Mouse (Mus musculus) ES-E14 (cell line): ENCODE measurements around the gene Thada. TPM values are rescaled to one million over a fixed set of nuclear protein-coding genes. Genes with fewer than 3 reads are reported as not detected.

Experiments used
- DNase-seq: peaks from one replicate; pipeline ENCODE4 v3.0.0-alpha.2; 2013; ENCODE audit warnings: low read depth, low spot score
- H3K27ac ChIP-seq: 2 replicates; pipeline ENCODE4 v1.5.1; 2012; ENCODE audit warnings: low read depth, mild to moderate bottlenecking, low read length, moderate library complexity, mixed read lengths; ENCODE audit not compliant: poor library complexity, insufficient read depth, severe bottlenecking
- H3K36me3 ChIP-seq: 2 replicates; pipeline ENCODE4 v1.6.1; 2012; ENCODE audit warnings: mild to moderate bottlenecking, low read length, moderate library complexity, mixed read lengths; ENCODE audit not compliant: control insufficient read depth, poor library complexity, insufficient read depth, severe bottlenecking
- H3K4me1 ChIP-seq, 2 experiments: fragments of 150-350 bp in 1 of 2; sonication (generic) in 1 of 2; 2 replicates each; pipeline ENCODE4 v1.6.1; 2012; ENCODE audit warnings: low read length in 2 of 2, mild to moderate bottlenecking in 1 of 2, mixed read lengths in 1 of 2; ENCODE audit not compliant: control insufficient read depth in 2 of 2, insufficient read depth in 2 of 2, poor library complexity in 1 of 2
- H3K4me3 ChIP-seq, 2 experiments: fragments of 150-350 bp in 1 of 2; sonication (generic) in 1 of 2; 2 replicates each; pipeline ENCODE4 v1.5.1; 2012; ENCODE audit warnings: low read length in 2 of 2, low read depth in 1 of 2, mild to moderate bottlenecking in 1 of 2, mixed read lengths in 1 of 2; ENCODE audit not compliant: insufficient read depth in 1 of 2, poor library complexity in 1 of 2, severe bottlenecking in 1 of 2
- H3K9ac ChIP-seq: 2 replicates; pipeline ENCODE4 v1.6.1; 2012; ENCODE audit warnings: low read depth, mild to moderate bottlenecking, low read length, mixed read lengths; ENCODE audit not compliant: poor library complexity, insufficient read depth, severe bottlenecking
- H3K9me3 ChIP-seq: fragments of 150-350 bp; sonication (generic); 2 replicates; pipeline ENCODE4 v1.6.1; 2012; ENCODE audit warnings: low read depth, mild to moderate bottlenecking, low read length; ENCODE audit not compliant: control insufficient read depth, insufficient read depth
- CHD2 ChIP-seq: IDR thresholded peaks from 2 replicates; pipeline ENCODE4 v1.6.1; 2014; ENCODE audit warnings: mild to moderate bottlenecking, low read depth, low read length, inconsistent platforms
- HCFC1 ChIP-seq: IDR thresholded peaks from 2 replicates; pipeline ENCODE4 v1.6.1; 2012; ENCODE audit warnings: low read length, inconsistent platforms, borderline replicate concordance; ENCODE audit not compliant: insufficient read depth
- MAFK ChIP-seq: IDR thresholded peaks from 2 replicates; pipeline ENCODE4 v1.6.1; 2014; ENCODE audit warnings: mild to moderate bottlenecking, low read depth, low read length, inconsistent platforms; ENCODE audit not compliant: insufficient read depth
- ZC3H11A ChIP-seq: IDR thresholded peaks from 2 replicates; pipeline ENCODE4 v1.6.1; 2012; ENCODE audit warnings: low read depth, mild to moderate bottlenecking, inconsistent platforms, low read length, borderline replicate concordance
- ZNF384 ChIP-seq: IDR thresholded peaks from 2 replicates; pipeline ENCODE4 v1.6.1; 2012; ENCODE audit warnings: low read depth, low read length, inconsistent platforms
- in situ Hi-C, 2 experiments: fragments of 600-800 bp; cut with MboI; formaldehyde crosslinking; loops; one replicate each; pipeline ENCODE4 v1.15.1; 2025; ENCODE audit warnings: low sequenced_read_pairs in 2 of 2, inconsistent platforms in 1 of 2; ENCODE audit not compliant: unreplicated experiment in 2 of 2
- total RNA-seq: library from RNA; depleted of rRNA; stranded (reverse); fragments of 300-350 nt; gene quantifications from 2 replicates; pipeline ENCODE4 v1.2.3, GENCODE M21; 2012

Gene Thada
- total RNA-seq, 1 experiment: 37.4 TPM

DNA sequence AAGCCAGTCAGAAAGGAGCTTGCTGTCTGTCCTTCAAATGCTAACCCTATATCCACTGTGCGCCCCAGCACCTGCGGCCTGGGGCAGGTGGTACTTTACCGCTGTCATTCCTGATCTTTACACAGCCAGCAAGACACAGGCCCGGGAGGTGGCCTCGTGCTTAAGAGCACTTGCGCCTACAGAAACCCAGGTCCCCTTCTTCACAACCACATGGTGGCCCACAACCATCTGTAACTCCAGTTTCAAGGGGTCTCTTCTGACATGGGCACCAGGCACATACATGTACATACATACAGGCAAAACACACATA, 311.0 kb downstream of the Thada start:
- Histone ChIP-seq H3K4me3 (no peak overlapping the region), H3K9ac (no peak overlapping the region), H3K27ac (no peak overlapping the region), H3K9me3 (no peaks in the 10 kb centered on the region), H3K36me3 (no peaks in the 10 kb centered on the region), H3K4me1 (peaks cover 0 to 18% of the 10 kb centered on the region in 2 experiments; a peak in 1 of 4 replicates)
- no peak for DNase-seq
- no peak for TF ChIP-seq MAFK
- no peak for TF ChIP-seq CHD2
- no peak for TF ChIP-seq HCFC1
- TF ChIP-seq ZNF384: no peak
- TF ChIP-seq ZC3H11A: no peak
- in situ Hi-C loops: no loop called here

- no peak for TF ChIP-seq ZNF384
- no peak for TF ChIP-seq MAFK
- no peak for TF ChIP-seq HCFC1
- TF ChIP-seq CHD2: no peak
- Histone ChIP-seq H3K27ac (no peak overlapping the region), H3K9me3 (no peaks in the 10 kb centered on the region), H3K9ac (no peak overlapping the region), H3K4me3 (no peak overlapping the region), H3K36me3 (no peaks in the 10 kb centered on the region), H3K4me1 (peaks cover 0 to 20% of the 10 kb centered on the region in 2 experiments; a peak in 1 of 4 replicates)
- no peak for DNase-seq
- in situ Hi-C loops: no loop called here
Observed at GRCm38 (mm10) chr17:84154302-84155028, 311.5 kb downstream of the Thada start.

DNA sequence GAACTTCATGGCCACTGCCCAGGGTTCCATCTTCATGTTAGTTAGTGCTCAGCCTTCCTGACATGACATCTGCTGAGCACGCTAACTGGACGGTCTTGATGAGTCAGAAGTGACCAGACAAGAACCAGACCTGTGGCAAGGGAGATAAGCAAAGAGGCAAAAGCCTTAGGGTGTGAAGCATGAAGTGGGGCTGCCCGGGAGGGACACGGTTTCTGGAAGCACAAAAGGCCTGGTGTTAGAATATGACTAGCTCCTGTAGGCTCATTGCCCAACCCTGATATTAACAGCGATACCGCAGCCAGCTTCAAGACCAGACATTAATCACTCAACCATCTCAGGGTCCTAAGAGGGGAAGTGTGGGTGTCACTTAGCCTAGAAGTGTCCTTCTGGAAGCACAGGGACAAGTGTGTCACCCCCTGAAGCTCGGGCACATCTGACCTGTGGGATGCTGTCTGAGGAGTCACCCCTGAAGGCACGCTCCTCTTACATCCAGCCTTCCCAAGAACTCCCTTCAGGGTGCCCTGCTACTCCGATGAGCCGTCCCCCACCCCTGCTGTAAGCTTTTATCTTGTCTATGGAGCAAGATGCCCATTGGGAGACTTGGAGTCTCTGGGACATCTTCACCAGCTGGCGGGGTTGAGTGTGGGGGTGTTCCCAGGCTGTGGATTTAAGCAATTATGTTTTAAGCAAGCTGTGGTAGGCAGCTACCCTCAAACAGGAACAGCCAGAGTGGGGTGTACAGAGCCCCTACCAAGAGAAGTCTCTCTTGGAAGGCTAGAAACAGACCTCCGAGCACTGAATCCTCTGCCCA, 312.8 kb downstream of the Thada start:
- no peak for DNase-seq
- Histone ChIP-seq H3K36me3 (no peaks in the 10 kb centered on the region), H3K4me3 (no peak overlapping the region), H3K4me1 (peaks cover 0 to 27% of the 10 kb centered on the region in 2 experiments; a peak in 1 of 4 replicates), H3K9me3 (no peaks in the 10 kb centered on the region), H3K27ac (no peak overlapping the region), H3K9ac (no peak overlapping the region)
- TF ChIP-seq ZNF384: no peak
- TF ChIP-seq HCFC1: no peak
- TF ChIP-seq ZC3H11A: no peak
- TF ChIP-seq MAFK: no peak
- no peak for TF ChIP-seq CHD2
- in situ Hi-C loops: no loop called here

DNA sequence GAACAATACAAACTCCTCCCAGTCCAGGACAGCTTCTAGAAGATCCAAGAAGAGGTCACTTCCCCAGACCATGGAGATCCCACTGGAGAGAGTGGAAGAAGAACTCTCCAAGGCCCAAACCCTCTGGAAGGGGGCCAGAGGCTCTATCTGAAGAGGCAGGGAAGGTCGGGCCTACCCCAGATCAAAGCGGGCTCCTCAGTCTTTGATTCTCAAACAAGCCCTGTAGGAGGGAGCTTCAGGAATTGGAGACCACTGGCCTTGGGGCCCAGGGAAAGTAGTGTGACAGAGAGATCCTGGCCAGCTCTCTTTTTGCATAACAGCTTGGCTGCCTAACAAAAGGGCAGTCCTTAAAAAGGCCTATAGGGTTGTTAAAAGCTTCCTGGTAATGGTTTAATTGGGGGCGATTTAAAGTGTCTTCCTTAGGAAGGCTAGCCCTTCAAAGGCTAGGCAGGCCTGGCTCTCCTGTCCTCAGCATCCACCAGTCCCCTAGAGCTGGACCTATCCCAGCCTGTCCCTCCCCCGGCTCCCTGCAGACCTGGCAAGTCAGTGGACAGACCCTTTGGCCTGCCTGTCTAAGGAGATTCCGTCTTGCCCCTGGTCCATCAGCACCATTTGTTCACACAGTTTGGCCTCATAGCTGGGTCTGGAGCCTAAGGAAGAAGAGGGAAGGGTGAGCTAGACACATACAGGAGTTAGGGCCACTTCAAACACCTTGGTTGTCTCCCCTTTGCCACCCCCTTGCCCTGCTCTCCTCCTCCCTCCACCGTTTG, 313.6 kb downstream of the Thada start:
- Histone ChIP-seq H3K36me3 (no peaks in the 10 kb centered on the region), H3K4me3 (no peak overlapping the region), H3K9me3 (no peaks in the 10 kb centered on the region), H3K4me1 (peaks cover 0 to 28% of the 10 kb centered on the region in 2 experiments; a peak in 1 of 4 replicates), H3K27ac (no peak overlapping the region), H3K9ac (no peak overlapping the region)
- in situ Hi-C loops: no loop called here
- TF ChIP-seq ZNF384: no peak
- TF ChIP-seq CHD2: no peak
- no peak for TF ChIP-seq ZC3H11A
- TF ChIP-seq MAFK: no peak
- no peak for TF ChIP-seq HCFC1
- no peak for DNase-seq
